Mouse (Mus musculus): ENCODE measurements at regions not wholly inside any gene's neighbourhood (a gene's known extent, or its start where the extent isn't known, plus 50 kb on each side); places are given as distances from the start of the nearest gene placed in this dataset.
A peak's percentile ranks its signal among the peaks of the same experiment; 100 is the strongest.
"Not testable (repeated sequence)": the region's sequence is repeated elsewhere in the genome, so short reads cannot be mapped to it uniquely, and the experiment has no call there.

- DNase-seq: no peak
These were observed 583.6 kb upstream of the Nectin3 start for GRCm38 (mm10) chr16:47081896-47082295.

- no peak for DNase-seq
These were observed 582.0 kb upstream of the Nectin3 start for GRCm38 (mm10) chr16:47080330-47080729.

GRCm38 (mm10) chr16:47059293-47059963 is 561.1 kb upstream of the Nectin3 start:
- DNase-seq: no peak

- DNase-seq: no peak
These were observed 560.5 kb upstream of the Nectin3 start for GRCm38 (mm10) chr16:47058811-47059210.

GRCm38 (mm10) chr16:47025971-47026370 is 527.6 kb upstream of the Nectin3 start:
- DNase-seq: peak; percentile 49

GRCm38 (mm10) chr16:47017486-47017885 is 519.2 kb upstream of the Nectin3 start:
- DNase-seq: no peak

DNA sequence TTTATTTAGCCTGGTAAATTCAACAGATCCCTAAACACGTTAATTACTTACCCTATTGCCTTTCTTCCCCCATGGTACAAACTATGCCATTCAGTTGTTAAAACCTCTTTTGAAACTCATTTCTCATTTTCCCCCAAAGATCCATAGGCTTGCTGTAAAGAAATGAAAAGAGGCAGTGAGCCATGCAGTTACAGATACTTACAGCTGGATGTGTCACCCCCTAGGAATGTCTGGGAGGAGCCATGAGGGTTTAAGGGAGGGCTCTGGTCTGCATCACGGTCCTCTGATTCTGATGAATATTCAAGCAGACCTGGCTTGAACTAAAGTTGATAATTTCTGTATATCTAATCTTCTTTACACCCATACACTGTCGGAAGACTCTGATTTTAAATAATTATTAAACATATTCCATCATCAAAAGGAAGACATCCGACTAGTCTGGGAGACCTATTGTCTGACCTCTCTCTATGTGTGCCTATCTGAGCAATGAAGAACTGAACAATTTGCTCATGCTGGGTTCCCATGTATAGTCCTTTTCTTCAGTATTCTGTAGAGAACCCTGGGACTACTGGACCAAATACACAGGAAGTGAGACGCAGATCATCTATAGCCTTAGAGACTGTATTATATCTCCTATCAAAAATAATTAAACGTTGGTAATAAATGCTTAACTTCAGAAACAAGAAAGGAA is 484.7 kb upstream of the Nectin3 start:
- DNase-seq: no peak

DNA sequence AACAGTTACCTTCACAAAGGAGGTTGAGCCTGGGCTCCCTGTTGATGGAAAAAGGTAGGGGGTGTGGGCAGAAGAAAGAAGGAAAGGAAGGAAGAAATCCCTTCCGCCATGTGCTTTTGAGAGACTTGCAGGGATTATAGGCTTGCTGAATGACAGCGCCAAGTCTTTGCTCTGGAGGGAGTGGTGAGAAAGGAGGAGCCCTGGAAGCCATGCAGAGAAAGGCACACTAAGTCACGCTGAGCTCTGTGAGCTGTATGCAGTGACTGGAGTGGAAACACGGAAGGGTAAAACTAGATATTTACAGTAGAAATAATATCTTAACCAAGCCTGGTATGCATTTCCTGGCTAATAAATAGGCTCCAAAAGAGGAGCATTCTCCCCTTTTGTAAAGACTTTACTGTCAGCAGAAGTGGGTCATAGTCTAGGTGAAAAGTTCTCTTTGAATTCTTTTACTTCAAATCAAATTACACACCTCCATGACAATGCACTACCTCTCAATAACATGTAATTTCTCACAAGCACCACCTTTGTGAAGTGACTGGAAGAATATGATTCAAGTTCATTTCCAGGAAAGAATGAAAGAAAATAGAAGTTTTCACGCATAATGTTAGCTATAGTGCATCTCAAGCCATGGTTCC is 484.1 kb upstream of the Nectin3 start:
- DNase-seq: no peak

- DNase-seq: no peak
These were observed 467.4 kb upstream of the Nectin3 start for GRCm38 (mm10) chr16:46965741-46966140.

DNA sequence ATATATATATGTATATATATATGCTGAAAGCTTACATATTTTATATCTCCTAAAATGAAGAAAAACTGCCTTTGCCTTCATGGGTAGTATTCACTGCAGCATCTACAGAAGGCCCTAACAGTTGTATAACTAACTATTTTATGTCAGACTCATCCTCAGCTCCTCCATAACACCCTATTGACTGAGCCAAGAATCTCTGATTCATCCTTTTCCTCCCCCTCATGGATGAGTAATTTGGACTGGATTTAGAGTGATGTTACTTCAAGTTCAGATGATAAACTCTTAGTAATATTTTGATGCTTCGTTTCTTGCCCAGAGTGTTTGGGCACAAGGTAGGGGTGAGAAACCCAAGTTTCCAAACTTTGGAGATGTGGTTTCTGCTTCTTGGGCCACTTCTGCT is 458.7 kb upstream of the Nectin3 start:
- peak; percentile 13 for DNase-seq

GRCm38 (mm10) chr16:46926060-46926459 is 427.7 kb upstream of the Nectin3 start:
- no peak for DNase-seq

GRCm38 (mm10) chr16:46894576-46895203 is 396.4 kb upstream of the Nectin3 start:
- no peak for DNase-seq

GRCm38 (mm10) chr16:46878739-46879138 is 380.4 kb upstream of the Nectin3 start:
- DNase-seq: no peak

DNA sequence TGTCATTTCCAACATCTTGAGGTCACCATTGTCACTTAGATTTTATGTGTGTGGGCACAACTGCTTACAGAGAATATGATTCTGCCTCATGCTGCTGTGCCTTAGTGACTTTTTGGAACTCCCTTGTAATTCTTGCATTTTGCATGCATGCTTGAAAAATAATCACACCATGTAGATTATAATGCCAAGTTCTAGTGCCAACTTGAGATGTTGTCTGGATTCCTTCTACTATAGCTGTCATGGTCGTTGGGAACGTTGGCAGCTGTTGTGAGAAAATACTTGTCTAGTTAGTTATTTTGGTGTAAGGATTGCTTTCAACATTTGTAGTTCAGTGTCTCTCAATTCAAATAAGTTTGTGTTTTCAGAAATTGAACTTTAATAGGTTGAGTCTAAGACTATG is 365.6 kb upstream of the Nectin3 start:
- no peak for DNase-seq

DNA sequence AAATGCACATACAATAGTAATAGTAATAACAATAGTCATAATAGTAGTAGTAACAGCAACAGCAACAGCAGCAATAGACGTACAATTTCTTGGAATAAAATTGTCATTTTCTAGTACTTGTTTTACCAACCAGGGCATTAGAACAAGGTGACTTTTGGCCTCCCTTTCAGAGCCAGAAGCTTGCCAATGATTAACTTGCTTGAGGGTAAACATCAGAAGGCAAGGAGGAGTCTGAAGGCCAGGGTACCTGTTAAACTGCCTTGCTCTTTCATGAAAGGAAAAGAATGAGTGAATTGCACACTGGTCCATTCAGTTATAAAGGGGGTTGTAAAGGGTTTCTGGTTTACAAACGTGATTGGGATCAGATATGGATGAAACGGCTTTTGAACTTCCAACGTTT is 351.2 kb upstream of the Nectin3 start:
- DNase-seq: no peak

DNA sequence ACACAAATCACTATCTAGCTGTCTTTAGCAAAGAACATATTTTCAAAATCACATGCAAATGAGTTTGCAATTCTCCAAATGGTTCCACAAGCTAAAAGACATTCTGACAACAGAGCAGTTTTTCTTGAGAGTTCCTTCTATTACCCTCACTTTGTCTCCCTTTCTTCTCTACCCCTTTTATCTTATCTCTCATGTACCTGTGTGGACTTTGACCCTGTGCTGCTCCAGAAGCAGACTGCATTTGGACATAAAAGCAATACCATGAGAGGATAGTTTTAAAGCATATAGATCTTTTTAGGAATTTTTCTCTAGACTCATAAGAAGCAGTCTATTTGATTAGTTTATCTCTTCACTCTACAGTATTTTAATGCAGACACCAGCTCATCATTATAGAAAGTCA is 350.4 kb upstream of the Nectin3 start:
- no peak for DNase-seq

DNA sequence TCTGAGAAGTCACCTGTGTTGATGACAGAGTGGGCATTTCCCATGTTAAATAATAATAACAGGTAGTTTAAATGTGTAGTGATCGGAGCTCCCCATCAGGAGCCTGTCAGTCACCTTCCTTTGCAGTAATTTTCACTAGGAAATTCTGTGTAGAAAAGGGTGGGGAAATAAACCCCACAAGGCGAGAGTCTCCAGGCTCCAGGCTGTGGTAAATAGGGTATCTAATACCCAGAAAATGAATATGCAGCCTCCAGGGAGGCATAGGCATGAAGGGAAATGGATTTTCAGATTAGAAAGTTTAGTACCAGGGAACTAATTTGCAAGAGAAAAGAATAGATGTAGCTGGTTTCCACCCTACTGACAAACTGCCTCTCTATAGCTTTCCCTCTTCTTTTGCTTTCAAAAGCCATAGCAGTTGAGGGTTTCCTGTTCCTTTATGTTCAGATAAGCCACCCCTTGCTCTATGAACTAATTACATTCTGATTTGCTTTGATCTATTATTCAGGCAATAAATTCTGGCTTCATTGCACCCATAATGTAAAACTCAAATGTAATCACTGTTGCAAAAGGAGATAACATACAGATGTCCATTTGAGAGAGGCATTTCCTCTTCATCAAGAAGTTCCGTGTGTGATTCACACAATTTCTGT is 349.5 kb upstream of the Nectin3 start:
- DNase-seq: no peak

DNA sequence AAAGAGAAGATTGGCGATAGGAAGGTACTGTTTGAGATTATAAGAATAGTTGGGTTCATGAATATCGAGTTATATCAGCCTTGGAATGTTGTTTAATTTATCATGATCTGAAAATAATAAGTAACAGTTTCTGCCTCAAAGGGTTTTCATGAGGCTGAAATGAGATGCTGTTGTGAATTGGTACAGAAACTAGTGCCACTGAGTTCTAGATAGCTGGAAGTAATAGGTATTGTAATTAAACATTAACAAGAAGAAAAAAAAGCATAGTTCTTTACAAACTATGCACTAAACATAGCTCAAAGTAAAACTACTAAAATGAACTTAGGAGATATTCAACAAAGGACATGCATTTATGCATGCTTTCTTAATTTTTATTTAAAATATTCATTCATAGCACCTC is 342.9 kb upstream of the Nectin3 start:
- no peak for DNase-seq

- DNase-seq: no peak
These were observed 342.4 kb upstream of the Nectin3 start for GRCm38 (mm10) chr16:46840764-46841163.

GRCm38 (mm10) chr16:46825147-46825546 is 326.8 kb upstream of the Nectin3 start:
- DNase-seq: no peak

- no peak for DNase-seq
These were observed 324.4 kb upstream of the Nectin3 start for GRCm38 (mm10) chr16:46822753-46823152.

GRCm38 (mm10) chr16:46818215-46818614 is 319.9 kb upstream of the Nectin3 start:
- DNase-seq: no peak

- DNase-seq: not testable (repeated sequence)
These were observed 313.5 kb upstream of the Nectin3 start for GRCm38 (mm10) chr16:46811835-46812234.

All from right cerebral cortex, postnatal 25 days (tissue).